Mouse (Mus musculus) MEL (cell line): ENCODE data around the gene Aknad1.

Experiments used
- CTCF ChIP-seq, 3 experiments: IDR thresholded peaks in 2 of 3; conservative IDR thresholded peaks in 1 of 3; 2 replicates each; pipeline ENCODE4 v1.5.1; 2011 to 2012; ENCODE audit warnings: low read length in 3 of 3, low read depth in 2 of 3, mild to moderate bottlenecking in 2 of 3, improper control_type of control experiment in 1 of 3, inconsistent platforms in 1 of 3, mixed read lengths in 1 of 3, moderate library complexity in 1 of 3; ENCODE audit not compliant: control insufficient read depth in 1 of 3, insufficient read depth in 1 of 3, poor library complexity in 1 of 3, severe bottlenecking in 1 of 3
- EP300 ChIP-seq, 2 experiments: IDR thresholded peaks; 2 replicates each; pipeline ENCODE4 v1.6.1; 2011; ENCODE audit warnings: improper control_type of control experiment in 2 of 2, low read length in 2 of 2, low read depth in 1 of 2, mild to moderate bottlenecking in 1 of 2
- HCFC1 ChIP-seq: IDR thresholded peaks from 2 replicates; pipeline ENCODE4 v1.6.1; 2012; ENCODE audit warnings: low read depth, mild to moderate bottlenecking, inconsistent platforms, low read length, improper control_type of control experiment, moderate library complexity
- KAT2A ChIP-seq: conservative IDR thresholded peaks from 2 replicates; pipeline ENCODE4 v1.6.1; 2012; ENCODE audit warnings: low read depth, low read length, improper control_type of control experiment, inconsistent platforms
- MAZ ChIP-seq: IDR thresholded peaks from 2 replicates; pipeline ENCODE4 v1.6.1; 2012; ENCODE audit warnings: low read depth, mild to moderate bottlenecking, inconsistent platforms, low read length, improper control_type of control experiment
- NELFE ChIP-seq: IDR thresholded peaks from 2 replicates; pipeline ENCODE4 v1.6.1; 2011; ENCODE audit warnings: low read depth, low read length, improper control_type of control experiment
- POLR2A ChIP-seq, 2 experiments: IDR thresholded peaks; 2 replicates each; pipeline ENCODE4 v1.6.1; 2011 to 2012; ENCODE audit warnings: low read length in 2 of 2, mild to moderate bottlenecking in 2 of 2, control low read depth in 1 of 2, improper control_type of control experiment in 1 of 2, low read depth in 1 of 2, moderate library complexity in 1 of 2; ENCODE audit not compliant: control insufficient read depth in 1 of 2, insufficient read depth in 1 of 2, poor library complexity in 1 of 2
- TAL1 ChIP-seq: IDR thresholded peaks from 2 replicates; pipeline ENCODE4 v1.6.1; 2012; ENCODE audit warnings: mild to moderate bottlenecking, inconsistent platforms, low read length, moderate library complexity, mixed read lengths
- USF1 ChIP-seq: IDR thresholded peaks from 2 replicates; pipeline ENCODE4 v1.6.1; 2014; ENCODE audit warnings: low read depth, mild to moderate bottlenecking, inconsistent platforms, low read length, improper control_type of control experiment, moderate library complexity

GRCm38 (mm10) chr3:108698662-108699061, 40.8 kb upstream of the Aknad1 start:
- TF ChIP-seq POLR2A (IDR thresholded peaks at IDR 0.05; ENCODE audit: control insufficient read depth in 1 of 2, insufficient read depth in 1 of 2, low read depth in 1 of 2, low read length in 2 of 2, poor library complexity in 1 of 2) (no peak), CTCF (IDR thresholded peaks at IDR 0.05 in 2 of 3, conservative IDR thresholded peaks at IDR 0.05 in 1 of 3; ENCODE audit: control insufficient read depth in 1 of 3, insufficient read depth in 1 of 3, low read depth in 2 of 3, low read length in 3 of 3, poor library complexity in 1 of 3, severe bottlenecking in 1 of 3) (no peak), KAT2A (no peak), MAZ (no peak), NELFE (no peak), USF1 (no peak), TAL1 (no peak), EP300 (IDR thresholded peaks at IDR 0.05; ENCODE audit: low read depth in 1 of 2, low read length in 2 of 2) (no peak), HCFC1 (no peak)
